Mouse (Mus musculus): Measurements from ENCODE around the gene Ccdc155.

The Ccdc155 gene

DNA sequence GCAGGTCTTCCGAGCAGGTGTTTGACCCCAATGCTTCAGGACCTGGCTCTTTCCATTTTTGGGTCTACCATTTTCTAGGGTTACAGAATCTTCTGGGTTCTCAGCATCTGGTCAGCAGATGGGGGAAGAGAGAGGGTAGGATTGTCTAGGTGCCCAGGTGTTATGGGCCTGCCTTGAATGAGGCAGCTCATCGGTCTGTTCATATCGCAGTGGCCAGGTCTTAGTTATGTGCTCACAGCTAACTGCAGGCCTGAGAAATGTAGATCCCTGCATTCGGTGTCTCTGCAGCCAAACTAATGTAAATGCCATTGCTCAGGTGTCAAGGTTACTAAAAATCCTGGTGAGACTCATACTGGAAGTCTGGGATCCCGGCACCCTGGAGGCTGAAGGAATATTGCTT, 21.7 kb upstream of the Ccdc155 start:
- no peak for DNase-seq (ENCODE audit: low read depth, low spot score)

DNA sequence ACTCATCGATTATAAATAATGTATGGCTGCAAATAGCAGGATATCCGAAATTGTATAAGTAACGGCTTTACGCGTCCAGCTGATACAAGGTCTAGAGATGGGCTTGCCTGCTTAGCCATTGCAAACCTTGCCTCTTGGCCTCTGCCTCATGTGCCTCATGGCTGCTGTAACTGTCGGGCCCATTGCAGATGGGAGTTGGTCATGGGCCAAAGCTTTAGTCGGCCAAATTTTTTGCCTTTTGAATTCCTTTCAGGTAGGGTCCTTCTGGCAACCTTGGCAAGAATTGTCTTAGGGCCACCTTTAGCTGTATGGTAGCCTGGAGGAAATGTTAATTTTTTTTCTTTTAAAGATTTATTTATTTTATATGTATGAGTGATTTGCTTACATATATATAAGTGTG, 20.1 kb upstream of the Ccdc155 start:
- DNase-seq (ENCODE audit: low read depth, low spot score), result no peak

GRCm38 (mm10) chr7:45221680-45222079, 17.0 kb upstream of the Ccdc155 start:
- DNase-seq (ENCODE audit: low read depth, low spot score), result peak; percentile 88

DNA sequence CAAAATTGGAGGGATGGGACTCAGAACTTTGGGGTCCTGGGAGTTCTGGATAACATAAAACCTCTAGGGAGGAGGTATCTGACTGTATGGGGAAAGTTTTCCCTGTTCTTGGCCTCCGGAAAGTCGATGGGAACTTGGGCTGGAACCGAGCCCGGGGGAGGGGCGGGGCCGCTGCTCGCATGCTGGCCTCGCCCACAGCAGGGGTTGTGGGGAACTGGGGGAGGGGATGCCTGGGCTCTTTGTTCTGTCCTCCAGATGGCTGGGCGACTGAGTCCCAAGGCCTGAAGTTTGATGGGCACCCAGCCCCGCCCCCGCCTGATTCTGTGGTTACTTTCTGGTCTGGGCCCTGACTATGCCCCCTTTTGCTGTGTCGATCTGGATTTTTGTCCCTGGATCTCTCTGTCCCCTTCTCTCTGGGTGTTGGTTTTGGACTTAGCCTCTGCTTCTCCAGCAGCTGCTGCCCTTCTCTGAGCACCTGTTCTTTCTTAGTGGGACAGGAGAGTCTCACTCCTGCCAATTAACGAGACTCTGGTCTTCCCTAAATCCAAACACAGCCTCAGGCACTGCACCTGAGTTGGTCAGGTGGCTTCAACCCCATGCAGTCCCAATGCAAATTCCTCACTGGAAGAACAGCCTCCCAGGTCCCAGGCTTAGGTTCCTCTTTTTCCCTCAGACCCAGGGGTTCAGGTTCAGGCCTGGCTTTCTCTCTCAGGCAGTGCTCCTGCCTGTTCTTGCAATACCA, 11.9 kb upstream of the Ccdc155 start:
- DNase-seq (ENCODE audit: low read depth, low spot score), result no peak

DNA sequence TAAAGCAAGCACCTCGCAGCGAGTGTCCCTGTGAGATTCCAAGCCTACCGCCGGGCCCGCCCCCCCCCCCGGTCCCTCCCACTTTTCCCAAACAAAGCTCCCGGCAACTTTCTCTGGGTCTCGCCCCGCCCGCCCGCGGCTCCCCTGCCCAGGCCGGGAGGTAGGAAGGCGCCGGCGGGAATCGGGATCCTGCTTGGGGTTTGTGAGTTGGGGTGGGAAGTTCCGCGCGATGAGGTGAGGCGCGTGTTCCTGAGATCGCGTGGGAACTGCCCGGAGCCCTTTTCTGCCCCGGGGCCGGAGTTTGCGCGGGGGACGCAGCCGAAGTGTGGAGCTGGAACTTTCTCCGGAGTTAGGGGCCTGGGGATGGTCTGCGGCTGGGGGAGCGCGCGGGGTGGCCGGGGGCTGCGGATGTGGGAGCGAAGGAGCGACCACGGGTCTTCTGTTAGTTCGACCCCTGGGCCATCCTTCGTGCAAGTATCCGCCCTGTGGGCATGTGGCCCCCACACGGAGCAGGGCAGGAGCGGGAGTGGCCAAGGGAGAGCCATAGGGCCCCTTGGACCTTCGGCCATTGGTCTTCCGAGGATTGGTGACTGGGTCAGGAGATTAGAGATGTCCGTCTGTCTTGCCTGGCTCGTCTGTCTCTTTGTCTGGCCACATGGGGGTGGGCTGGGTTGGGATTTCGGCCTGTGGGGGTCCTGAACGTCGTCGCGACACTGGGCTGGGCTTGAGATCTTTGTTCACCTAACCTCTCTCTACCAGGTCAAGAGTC, 11.2 kb upstream of the Ccdc155 start, which contains the start of gene Tead2:
TSS of gene Tead2 (plus strand) at position 81 of the 769 bp plus-strand sequence.
- DNase-seq (ENCODE audit: low read depth, low spot score), result no peak

DNA sequence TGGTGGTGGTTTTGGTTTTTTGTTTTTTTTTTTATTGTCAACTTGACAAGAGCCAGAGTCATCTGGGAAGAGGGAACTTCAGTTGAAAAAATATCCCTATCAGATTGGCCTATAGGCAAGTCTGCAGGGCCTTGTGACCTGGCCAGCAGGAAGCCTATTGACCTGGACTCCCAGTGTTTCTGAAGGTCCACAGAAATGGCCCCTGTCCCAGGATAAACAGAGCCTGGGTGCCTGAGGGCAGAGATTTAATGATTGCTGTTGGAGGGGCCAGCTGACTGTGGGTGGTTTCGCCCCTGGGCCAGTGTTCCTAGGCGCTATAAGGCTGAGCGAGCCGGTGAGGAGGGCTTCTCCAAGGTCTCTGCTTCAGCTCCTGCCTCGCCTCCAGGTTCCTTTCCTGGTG, 9.0 kb upstream of the Ccdc155 start:
- DNase-seq (ENCODE audit: low read depth, low spot score), result no peak

DNA sequence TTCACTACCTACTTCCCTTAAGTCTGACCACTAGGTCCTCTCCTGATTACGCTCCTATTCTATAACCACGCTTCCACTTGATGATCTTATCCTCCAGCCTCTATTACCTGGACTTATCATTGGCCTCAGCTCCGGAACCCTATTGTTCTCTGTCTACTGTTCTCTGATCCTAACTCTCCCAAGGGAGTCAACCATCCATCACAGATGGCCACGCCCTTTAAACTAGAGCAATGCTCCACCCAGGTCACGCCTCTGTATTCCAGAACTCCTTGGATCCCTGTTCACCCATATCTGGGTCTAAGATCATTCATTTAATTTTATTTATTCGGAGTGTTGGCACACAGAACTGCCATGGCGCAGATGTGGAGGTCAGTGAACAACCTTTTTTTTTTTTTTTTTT, 7.7 kb upstream of the Ccdc155 start:
- peak; percentile 43 for DNase-seq (ENCODE audit: low read depth, low spot score)

DNA sequence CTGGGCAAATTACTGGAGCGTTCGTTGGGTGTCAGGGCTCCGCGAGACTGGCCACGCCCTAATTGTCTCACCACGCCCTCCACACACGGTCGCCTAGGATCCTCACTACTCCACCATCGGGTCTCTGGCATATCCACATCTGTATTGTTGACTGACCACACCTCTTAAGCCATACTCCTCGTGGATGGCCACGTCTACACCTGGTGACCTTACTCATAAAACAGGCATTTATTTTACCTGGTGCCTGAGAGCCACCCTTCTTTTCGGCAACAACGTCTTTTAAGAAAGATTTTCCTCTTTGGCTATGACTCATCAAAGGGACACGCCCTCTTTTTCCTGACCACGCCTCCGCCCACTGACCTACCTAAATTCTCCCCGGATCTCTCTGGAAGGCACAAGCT, 7.2 kb upstream of the Ccdc155 start, which contains the start of gene Dkkl1:
TSS of gene Dkkl1 (minus strand) at position 297 of the 401 bp plus-strand sequence.
- peak; percentile 76 for DNase-seq (ENCODE audit: low read depth, low spot score)

- no peak for DNase-seq (ENCODE audit: low read depth, low spot score)
Observed at GRCm38 (mm10) chr7:45211070-45211469, 6.4 kb upstream of the Ccdc155 start.

- DNase-seq (ENCODE audit: low read depth, low spot score), result peak; percentile 36
Observed at GRCm38 (mm10) chr7:45208260-45208659, 3.6 kb upstream of the Ccdc155 start.

DNA sequence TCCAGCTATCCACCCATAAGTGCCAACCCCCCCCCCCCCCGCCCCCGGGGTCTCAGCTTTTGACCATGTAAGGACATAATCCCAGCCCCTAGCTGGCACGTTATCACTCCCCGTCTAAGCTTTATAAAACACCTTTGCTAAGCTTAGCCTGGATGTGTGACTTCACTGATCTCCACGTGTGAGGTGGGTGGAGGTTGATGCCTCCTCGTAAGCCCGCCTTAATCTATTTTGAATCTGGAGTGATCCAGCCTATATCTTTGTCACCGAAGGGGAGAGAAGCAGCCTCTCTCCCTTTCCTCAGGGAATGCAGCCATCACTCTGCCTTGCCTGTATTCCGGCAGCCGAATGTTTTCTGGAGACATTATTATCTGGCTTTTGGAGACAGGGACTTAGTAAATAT, 2.0 kb downstream of the Ccdc155 start:
- no peak for DNase-seq (ENCODE audit: low read depth, low spot score)

DNA sequence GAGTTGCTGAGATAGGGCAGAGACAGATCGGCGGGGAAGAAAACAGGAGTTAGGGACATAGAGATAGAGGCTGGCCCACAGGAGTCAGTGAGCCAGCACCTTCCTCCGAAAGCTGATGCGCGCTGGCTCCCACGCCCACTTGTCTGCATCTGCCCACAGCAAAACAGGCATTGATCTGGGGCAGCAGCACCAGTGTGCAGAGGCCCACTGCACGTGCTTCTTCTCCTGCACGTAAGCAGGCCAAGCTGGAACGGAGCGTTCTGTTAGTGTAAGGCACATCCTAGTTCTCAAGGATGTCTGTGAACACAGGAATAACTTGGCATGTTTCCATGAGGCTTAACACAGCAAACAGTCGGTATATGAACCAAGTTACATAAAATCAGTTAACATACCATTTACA, 5.7 kb downstream of the Ccdc155 start:
- DNase-seq (ENCODE audit: low read depth, low spot score), result no peak

- DNase-seq (ENCODE audit: low read depth, low spot score), result peak; percentile 72
Observed at GRCm38 (mm10) chr7:45198435-45198834, 6.3 kb downstream of the Ccdc155 start.

- no peak for DNase-seq (ENCODE audit: low read depth, low spot score)
Observed at GRCm38 (mm10) chr7:45196994-45197393, 7.7 kb downstream of the Ccdc155 start.

DNA sequence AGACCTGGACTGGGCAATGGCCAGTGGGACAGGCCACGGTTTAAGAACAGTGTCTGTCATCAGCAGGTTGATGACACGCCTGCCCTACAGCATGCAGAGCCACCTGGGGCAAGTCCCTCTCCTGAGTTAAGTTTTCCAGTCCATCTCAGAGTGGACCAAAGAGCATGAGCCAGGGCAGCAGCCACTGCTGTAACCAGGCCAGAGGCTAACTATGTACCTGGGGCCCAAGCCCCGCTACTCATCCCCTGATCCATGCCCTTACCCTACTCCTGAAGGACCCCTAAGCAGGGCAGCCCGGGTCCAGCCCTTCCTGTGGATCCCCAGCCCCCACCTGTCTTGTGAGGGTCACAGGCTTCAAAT, 8.5 kb downstream of the Ccdc155 start:
- no peak for DNase-seq (ENCODE audit: low read depth, low spot score)

GRCm38 (mm10) chr7:45195341-45196175, 9.1 kb downstream of the Ccdc155 start:
- DNase-seq (ENCODE audit: low read depth, low spot score), result no peak

- DNase-seq (ENCODE audit: low read depth, low spot score), result no peak
Observed at GRCm38 (mm10) chr7:45193871-45194785, 10.6 kb downstream of the Ccdc155 start.

- no peak for DNase-seq (ENCODE audit: low read depth, low spot score)
Observed at GRCm38 (mm10) chr7:45193406-45193805, 11.3 kb downstream of the Ccdc155 start.

GRCm38 (mm10) chr7:45192585-45193310, 11.9 kb downstream of the Ccdc155 start:
- DNase-seq (ENCODE audit: low read depth, low spot score), result no peak

- DNase-seq (ENCODE audit: low read depth, low spot score), result no peak
Observed at GRCm38 (mm10) chr7:45191803-45192363, 12.8 kb downstream of the Ccdc155 start.
